Mouse (Mus musculus) left cerebral cortex, adult 2 months (tissue): ENCODE data around the gene Dcbld1. TPM values are rescaled to one million over a fixed set of nuclear protein-coding genes. Genes with fewer than 3 reads are reported as not detected.

Experiments
- DNase-seq, 2 experiments: peaks; one replicate each; pipeline ENCODE4 v3.0.0; 2021 to 2022; ENCODE audit warnings: low spot score in 2 of 2, mixed read lengths in 1 of 2; ENCODE audit errors: extremely low spot score in 1 of 2
- H3K27ac ChIP-seq: fragments of 200-600 bp; 2 replicates; pipeline ENCODE4 v1.8.1; 2022
- H3K4me3 ChIP-seq: fragments of 200-600 bp; 2 replicates; pipeline ENCODE4 v1.8.1; 2022
- CTCF ChIP-seq: fragments of 200-600 bp; IDR thresholded peaks from 2 replicates; pipeline ENCODE4 v1.8.1; 2022; ENCODE audit warnings: antibody characterized with exemption, mild to moderate bottlenecking, moderate library complexity
- intact Hi-C: fragments of 180-260 bp; cut with DNase I; formaldehyde crosslinking; loops from one replicate; pipeline ENCODE4 v1.15.1; 2025
- long read RNA-seq, 2 experiments: library from polyadenylated mRNA; stranded (forward); transcript quantifications; one replicate each; pipeline ENCODE4 v2.0.0; 2021; ENCODE audit warnings: borderline mapping rate in 2 of 2
- total RNA-seq, 2 experiments: library from RNA; stranded (reverse); gene quantifications; 2 replicates each; pipeline ENCODE4 v1.2.3; 2021

Gene Dcbld1
- 1 to 10 TPM; 5.1 to 5.7 TPM for total RNA-seq
- long read RNA-seq, experiment 1, transcript Dcbld1-201 (11 exons, 3,024 nt): major isoform, 6 of 8 reads
- long read RNA-seq, experiment 1, partial matches to known transcripts: 1 of 8 reads
- long read RNA-seq, experiment 1, other reads (novel, unspliced or antisense): 0 of 8 reads
- long read RNA-seq, experiment 2, partial matches to known transcripts: 1 of 3 reads
- long read RNA-seq, experiment 2, other reads (novel, unspliced or antisense): 1 of 3 reads

- Histone ChIP-seq H3K4me3 (peak within 1 kb of the TSS; percentile 64), H3K27ac (peak within 1 kb of the TSS; percentile 58; the same call in 1 of the 2 replicates)
- no peak; the same call in 1 of the 2 replicates for TF ChIP-seq CTCF
- intact Hi-C loops: loop anchor here (2.0 kb wide), 2 partner anchors 97 to 151 kb away; no protein-coding TSS in a partner anchor
- DNase-seq: peak; percentile 32 to 34
Observed at GRCm38 (mm10) chr10:52233301-52233968, at the start of gene Dcbld1. Dcbld1 (plus strand) TSS chr10:52233619.

GRCm38 (mm10) chr10:52185900-52186299 is 47.5 kb upstream of the Dcbld1 start:
- Histone ChIP-seq H3K4me3 (no peak overlapping the region), H3K27ac (no peak overlapping the region)
- intact Hi-C loops: no loop called here
- no peak for TF ChIP-seq CTCF
- DNase-seq: no peak

GRCm38 (mm10) chr10:52194957-52195852 is 38.2 kb upstream of the Dcbld1 start, which contains the start of gene Ros1:
Ros1 (minus strand) TSS chr10:52195244.
- Histone ChIP-seq H3K27ac (no peak within 1 kb of the TSS), H3K4me3 (no peak within 1 kb of the TSS)
- TF ChIP-seq CTCF: no peak
- DNase-seq: no peak
- intact Hi-C loops: no loop called here

- no peak for TF ChIP-seq CTCF
- Histone ChIP-seq H3K27ac (no peak overlapping the region), H3K4me3 (no peak overlapping the region)
- no peak for DNase-seq
- intact Hi-C loops: no loop called here
Observed at GRCm38 (mm10) chr10:52204006-52204405, 29.4 kb upstream of the Dcbld1 start.

- no peak overlapping the region for H3K27ac ChIP-seq
- H3K4me3 ChIP-seq: no peak overlapping the region
- TF ChIP-seq CTCF: no peak
- DNase-seq: no peak
- intact Hi-C loops: loop anchor here (5.0 kb wide), 1 partner anchor 117 kb away; no protein-coding TSS in a partner anchor
Observed at GRCm38 (mm10) chr10:52215267-52215818, 18.1 kb upstream of the Dcbld1 start.

GRCm38 (mm10) chr10:52216797-52217563 is 16.4 kb upstream of the Dcbld1 start:
- Histone ChIP-seq H3K4me3 (no peak overlapping the region), H3K27ac (no peak overlapping the region)
- peak; percentile 81 for TF ChIP-seq CTCF
- intact Hi-C loops: loop anchor here (1.0 to 5.0 kb wide), 2 partner anchors 115 to 168 kb away; no protein-coding TSS in a partner anchor
- peak; percentile 65 to 67 for DNase-seq

- Histone ChIP-seq H3K27ac (no peak overlapping the region), H3K4me3 (no peak overlapping the region)
- no peak for DNase-seq
- intact Hi-C loops: loop anchor here (1.0 to 5.0 kb wide), 2 partner anchors 115 to 168 kb away; no protein-coding TSS in a partner anchor
- TF ChIP-seq CTCF: no peak; the same call in 1 of the 2 replicates
Observed at GRCm38 (mm10) chr10:52217564-52217934, 15.9 kb upstream of the Dcbld1 start.

- intact Hi-C loops: loop anchor here (5.0 kb wide), 1 partner anchor 113 kb away; no protein-coding TSS in a partner anchor
- TF ChIP-seq CTCF: no peak
- no peak for DNase-seq
- H3K4me3 ChIP-seq: no peak overlapping the region
- H3K27ac ChIP-seq: no peak overlapping the region
Observed at GRCm38 (mm10) chr10:52219600-52219999, 13.8 kb upstream of the Dcbld1 start.

GRCm38 (mm10) chr10:52232196-52233176 is 933 bp upstream of the Dcbld1 start:
- Histone ChIP-seq H3K4me3 (peak overlapping the region; percentile 64), H3K27ac (no peak overlapping the region)
- intact Hi-C loops: loop anchor here (2.0 kb wide), 2 partner anchors 98 to 152 kb away; no protein-coding TSS in a partner anchor
- peak; percentile 54 for TF ChIP-seq CTCF
- DNase-seq: peak in 1 of 2 experiments; percentile 15
